Mouse (Mus musculus) G1E (cell line): Measurements from ENCODE around the gene Micu2. TPM values are rescaled to one million over a fixed set of nuclear protein-coding genes. Genes with fewer than 3 reads are reported as not detected.

ENCODE experiments used
- ATAC-seq: 2 replicates; pipeline ENCODE4 v1.8.0; 2016; ENCODE audit warnings: mild to moderate bottlenecking; ENCODE audit not compliant: insufficient number of reproducible peaks, poor library complexity, low FRiP score, severe bottlenecking; ENCODE audit errors: extremely low read depth
- DNase-seq: peaks from one replicate; pipeline ENCODE4 v3.0.0; 2012; ENCODE audit warnings: low spot score
- H3K27me3 ChIP-seq: 2 replicates; pipeline ENCODE4 v1.6.1; 2012; ENCODE audit warnings: mild to moderate bottlenecking, low read length, inconsistent platforms; ENCODE audit not compliant: insufficient read depth
- H3K36me3 ChIP-seq: replicated peaks from 2 replicates; pipeline ENCODE3; 2012; ENCODE audit warnings: mild to moderate bottlenecking, inconsistent platforms
- H3K4me1 ChIP-seq: 2 replicates; pipeline ENCODE4 v1.6.1; 2012; ENCODE audit warnings: low read depth, low read length, inconsistent platforms, mixed read lengths; ENCODE audit not compliant: insufficient read depth
- H3K4me3 ChIP-seq: 2 replicates; pipeline ENCODE4 v1.5.1; 2012; ENCODE audit warnings: low read depth, mild to moderate bottlenecking, inconsistent platforms, low read length, moderate library complexity, mixed read lengths
- H3K9me3 ChIP-seq: replicated peaks from 2 replicates; pipeline ENCODE4 v1.6.1; 2012; ENCODE audit warnings: inconsistent platforms
- CTCF ChIP-seq: IDR thresholded peaks from 2 replicates; pipeline ENCODE4 v1.5.1; 2012; ENCODE audit warnings: low read depth, low read length, inconsistent platforms, mixed read lengths
- GATA1 ChIP-seq: IDR thresholded peaks from 2 replicates; pipeline ENCODE4 v1.6.1; 2012; ENCODE audit warnings: borderline replicate concordance, low read length, inconsistent platforms, mixed read lengths
- GATA2 ChIP-seq: IDR thresholded peaks from 2 replicates; pipeline ENCODE4 v1.6.1; 2012; ENCODE audit warnings: low read depth, low read length, inconsistent platforms, borderline replicate concordance
- POLR2AphosphoS5 ChIP-seq: IDR thresholded peaks from 2 replicates; pipeline ENCODE4 v1.6.1; 2012; ENCODE audit warnings: low read depth, low read length, inconsistent platforms; ENCODE audit not compliant: insufficient replicate concordance
- TAL1 ChIP-seq: conservative IDR thresholded peaks from 2 replicates; pipeline ENCODE4 v1.6.1; 2012; ENCODE audit warnings: low read depth, low read length, inconsistent platforms, mixed read lengths
- polyA plus RNA-seq: library from polyadenylated mRNA; stranded (reverse); fragments of >175 nt; gene quantifications from 2 replicates; pipeline ENCODE4 v1.2.3, GENCODE M21; 2012
- total RNA-seq, 2 experiments: library from RNA; stranded (forward) in 1 of 2; stranded (reverse) in 1 of 2; fragments of 200-1000 nt in 1 of 2; fragments of >200 nt in 1 of 2; fragmentation: Nextera tagmentation in 1 of 2; gene quantifications; 2 replicates each; pipeline ENCODE4 v1.2.3; 2014 to 2017

Gene Micu2
- total and polyA plus RNA-seq, 3 experiments, result 23.0 to 46.9 (median 28.4) TPM

DNA sequence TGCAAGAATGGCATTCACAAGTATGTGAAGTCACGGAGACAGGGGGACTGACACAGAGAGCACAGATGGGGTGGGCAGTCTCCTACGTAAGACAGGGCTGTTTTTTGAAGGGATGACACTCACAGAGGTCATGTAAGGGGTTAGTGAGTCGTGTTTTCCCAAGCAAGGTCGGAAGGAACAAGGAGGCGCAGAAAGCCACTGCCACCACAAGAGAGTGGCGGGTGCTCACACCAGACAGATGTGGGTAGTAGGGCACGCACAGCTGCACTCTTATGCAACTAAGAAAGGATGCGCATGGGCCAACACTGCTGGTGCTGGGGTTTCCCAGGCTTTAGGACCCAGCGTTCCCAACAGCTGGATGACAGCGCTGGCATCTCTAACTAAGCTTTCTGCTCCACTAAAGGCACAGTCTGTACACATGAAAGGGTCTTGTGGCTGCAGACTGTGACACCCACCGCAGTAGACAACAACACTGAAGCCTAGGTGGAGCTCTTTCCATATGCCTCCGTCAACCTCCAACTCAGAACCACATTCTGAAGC is 27.0 kb downstream of the Micu2 start:
- H3K9me3 ChIP-seq, result no peaks in the 10 kb centered on the region
- no peaks in the 10 kb centered on the region for H3K27me3 ChIP-seq
- peaks cover 2% of the 10 kb centered on the region for H3K36me3 ChIP-seq
- ATAC-seq (no peak), DNase-seq (no peak)
- no peaks in the 10 kb centered on the region for H3K4me1 ChIP-seq
- H3K4me3 ChIP-seq, result no peak overlapping the region
- TF ChIP-seq CTCF (no peak), POLR2AphosphoS5 (no peak), GATA2 (no peak), TAL1 (no peak), GATA1 (no peak)

DNA sequence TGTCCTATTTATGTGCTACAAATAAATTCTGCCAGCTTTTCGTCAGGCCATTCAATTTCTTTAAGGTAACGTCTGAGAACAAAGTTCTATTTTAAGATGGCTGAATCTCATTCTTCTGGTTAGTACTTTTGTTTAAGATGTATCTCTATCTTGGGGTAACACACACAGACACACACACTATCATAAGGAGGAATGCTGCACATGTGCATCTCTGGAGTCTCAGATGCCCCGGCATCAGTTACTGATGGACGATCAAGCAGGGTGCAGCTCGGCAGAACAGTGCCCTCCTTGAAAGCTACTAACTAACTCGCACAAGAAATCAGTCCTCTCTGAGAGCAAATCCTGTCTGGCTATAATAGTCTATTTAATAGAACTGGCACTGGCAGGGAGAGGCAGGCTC is 30.2 kb downstream of the Micu2 start:
- Histone ChIP-seq H3K27me3 (no peaks in the 10 kb centered on the region), H3K4me1 (no peaks in the 10 kb centered on the region), H3K36me3 (peaks cover 2% of the 10 kb centered on the region), H3K9me3 (no peaks in the 10 kb centered on the region), H3K4me3 (no peak overlapping the region)
- ATAC-seq (no peak), DNase-seq (no peak)
- TF ChIP-seq GATA1, result no peak
- TF ChIP-seq TAL1, result no peak
- no peak for TF ChIP-seq CTCF
- TF ChIP-seq GATA2, result no peak
- TF ChIP-seq POLR2AphosphoS5, result no peak

DNA sequence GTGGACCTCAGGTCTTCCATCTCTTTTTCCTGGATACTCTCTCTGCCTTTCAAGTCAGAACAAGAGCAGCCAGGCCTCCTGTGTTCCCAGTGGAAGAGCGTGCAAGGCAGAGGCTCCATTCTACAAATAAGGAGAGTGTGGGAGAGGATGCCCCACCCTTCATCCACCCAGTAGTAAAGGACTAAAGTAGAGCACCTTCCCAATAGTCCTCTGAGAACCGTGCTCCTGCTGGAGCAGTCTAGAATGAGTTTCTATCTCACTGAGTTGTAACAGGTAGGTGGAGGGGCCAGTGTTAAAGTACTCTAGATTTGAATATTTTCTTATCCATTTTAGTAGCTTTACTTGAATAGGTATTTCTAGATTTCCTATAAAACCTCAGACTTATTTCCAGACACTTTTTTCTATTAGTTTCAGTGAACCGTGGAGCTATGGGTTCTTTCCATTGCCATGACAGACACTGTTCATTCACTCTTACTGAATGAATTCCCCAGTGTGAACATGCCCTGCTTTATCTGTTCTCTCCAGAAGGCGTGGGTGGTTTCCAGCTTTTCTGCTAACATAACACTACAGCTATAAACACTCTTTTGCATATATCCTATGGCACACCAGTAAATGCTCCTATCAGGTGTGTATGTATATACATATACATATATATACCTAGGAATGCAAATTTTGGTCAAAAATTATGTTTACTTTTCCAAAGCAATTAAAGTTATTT is 31.8 kb downstream of the Micu2 start:
- Histone ChIP-seq H3K4me3 (no peak overlapping the region), H3K4me1 (no peaks in the 10 kb centered on the region), H3K9me3 (no peaks in the 10 kb centered on the region), H3K27me3 (no peaks in the 10 kb centered on the region), H3K36me3 (peaks cover 2% of the 10 kb centered on the region)
- no peak for DNase-seq
- ATAC-seq, result no peak
- TF ChIP-seq POLR2AphosphoS5 (no peak), GATA1 (no peak), CTCF (no peak), GATA2 (no peak), TAL1 (no peak)

DNA sequence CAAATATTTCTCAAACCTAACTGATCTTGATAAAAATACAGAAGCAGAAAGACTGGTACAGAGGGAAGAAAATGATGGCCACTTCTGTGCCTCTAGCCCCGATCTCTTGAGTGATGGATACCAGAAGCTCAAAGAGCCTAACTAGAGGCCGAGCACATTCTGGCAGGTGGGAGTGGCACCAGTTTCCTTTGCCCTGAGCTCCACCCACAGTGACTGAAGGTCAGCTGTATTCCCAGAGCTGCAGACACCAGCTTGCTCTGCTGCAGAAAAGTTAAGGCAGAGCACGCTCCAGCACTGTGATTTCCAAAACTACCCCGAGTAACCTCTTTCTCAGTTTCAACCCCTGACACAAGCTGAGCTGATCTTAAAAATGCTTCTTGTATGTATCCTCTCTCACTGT is 37.2 kb downstream of the Micu2 start:
- no peaks in the 10 kb centered on the region for H3K36me3 ChIP-seq
- ATAC-seq (no peak), DNase-seq (no peak)
- no peaks in the 10 kb centered on the region for H3K9me3 ChIP-seq
- no peak for TF ChIP-seq CTCF
- TF ChIP-seq POLR2AphosphoS5, result no peak
- no peak for TF ChIP-seq TAL1
- no peak for TF ChIP-seq GATA1
- no peak for TF ChIP-seq GATA2
- no peak overlapping the region for H3K4me3 ChIP-seq
- no peaks in the 10 kb centered on the region for H3K4me1 ChIP-seq
- H3K27me3 ChIP-seq, result no peaks in the 10 kb centered on the region

DNA sequence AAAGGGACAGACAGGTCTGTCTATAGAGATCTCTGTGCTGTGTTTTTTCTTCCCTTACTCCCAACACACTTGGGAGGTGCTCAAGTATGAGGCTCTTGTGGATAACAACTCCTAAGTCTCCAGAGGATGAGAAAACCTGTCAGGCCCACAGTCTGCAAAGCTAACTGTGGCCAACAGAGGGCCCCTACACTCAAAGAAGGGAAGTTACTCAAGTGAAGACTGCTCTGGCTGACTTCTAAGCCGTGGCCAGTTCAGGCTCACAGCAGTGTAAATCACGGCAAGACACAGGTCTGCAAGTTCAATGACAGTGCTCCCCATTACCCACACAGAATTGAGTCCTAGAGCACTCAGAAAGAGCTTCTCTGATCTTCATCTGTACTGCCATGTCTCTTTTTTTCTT is 48.0 kb downstream of the Micu2 start:
- Histone ChIP-seq H3K4me1 (no peaks in the 10 kb centered on the region), H3K36me3 (peaks cover 4% of the 10 kb centered on the region), H3K4me3 (no peak overlapping the region), H3K9me3 (no peaks in the 10 kb centered on the region), H3K27me3 (no peaks in the 10 kb centered on the region)
- DNase-seq (no peak), ATAC-seq (no peak)
- TF ChIP-seq POLR2AphosphoS5 (no peak), GATA2 (no peak), GATA1 (no peak), TAL1 (no peak), CTCF (no peak)

DNA sequence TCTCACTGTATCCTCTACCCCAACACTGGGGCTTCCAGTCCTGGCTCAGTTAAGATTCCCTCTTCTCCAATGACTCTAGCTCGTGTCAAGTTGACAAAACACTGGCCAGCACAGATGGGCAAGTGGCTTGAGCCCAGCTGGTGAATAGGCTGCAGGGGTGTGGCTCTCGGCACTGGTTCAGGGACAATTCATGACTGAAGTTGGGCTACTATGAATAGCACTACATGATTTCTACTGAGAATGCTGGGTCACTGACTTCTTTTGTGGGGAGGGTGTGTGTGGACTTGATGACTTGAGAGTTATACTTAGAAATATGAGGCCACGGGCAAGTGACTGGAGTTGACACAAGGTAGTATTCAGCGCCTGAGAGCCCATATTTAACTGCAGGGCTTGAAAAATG is 53.2 kb downstream of the Micu2 start:
- H3K27me3 ChIP-seq, result no peaks in the 10 kb centered on the region
- no peak for TF ChIP-seq CTCF
- no peak for TF ChIP-seq GATA1
- TF ChIP-seq GATA2, result no peak
- no peak for TF ChIP-seq TAL1
- no peak for TF ChIP-seq POLR2AphosphoS5
- DNase-seq, result no peak
- no peak overlapping the region for H3K4me3 ChIP-seq
- H3K9me3 ChIP-seq, result no peaks in the 10 kb centered on the region
- peaks cover 5% of the 10 kb centered on the region for H3K36me3 ChIP-seq
- no peaks in the 10 kb centered on the region for H3K4me1 ChIP-seq
- ATAC-seq, result no peak
